Mouse (Mus musculus) erythroblast, embryonic 14.5 days (primary cell): Measurements from ENCODE around the gene Prkcz. TPM values are rescaled to one million over a fixed set of nuclear protein-coding genes. Genes with fewer than 3 reads are reported as not detected.

ENCODE experiments used
- H3K27me3 ChIP-seq: 2 replicates; pipeline ENCODE4 v1.6.1; 2012; ENCODE audit warnings: inconsistent platforms; ENCODE audit not compliant: control insufficient read depth
- H3K36me3 ChIP-seq: 2 replicates; pipeline ENCODE4 v1.6.1; 2012; ENCODE audit warnings: mild to moderate bottlenecking, inconsistent platforms; ENCODE audit not compliant: control insufficient read depth
- H3K4me1 ChIP-seq: 2 replicates; pipeline ENCODE4 v1.6.1; 2012; ENCODE audit warnings: inconsistent platforms; ENCODE audit not compliant: control insufficient read depth
- H3K4me3 ChIP-seq: replicated peaks from 2 replicates; pipeline ENCODE3; 2012; ENCODE audit warnings: moderate library complexity, mild to moderate bottlenecking, inconsistent platforms
- H3K9me3 ChIP-seq: 2 replicates; pipeline ENCODE4 v1.6.1; 2012; ENCODE audit warnings: low read length, inconsistent platforms, mixed read lengths; ENCODE audit not compliant: control insufficient read depth
- GATA1 ChIP-seq: IDR thresholded peaks from 2 replicates; pipeline ENCODE4 v1.6.1; 2012; ENCODE audit warnings: low read length, inconsistent platforms, mixed read lengths
- TAL1 ChIP-seq: IDR thresholded peaks from 3 replicates; pipeline ENCODE4 v1.6.1; 2012; ENCODE audit warnings: low read length, inconsistent platforms, mixed read lengths
- polyA plus RNA-seq: library from polyadenylated mRNA; stranded (reverse); fragments of >175 nt; gene quantifications from 2 replicates; pipeline ENCODE4 v1.2.3, GENCODE M21; 2012

The Prkcz gene
- polyA plus RNA-seq, 1 experiment, result 0.02 TPM

DNA sequence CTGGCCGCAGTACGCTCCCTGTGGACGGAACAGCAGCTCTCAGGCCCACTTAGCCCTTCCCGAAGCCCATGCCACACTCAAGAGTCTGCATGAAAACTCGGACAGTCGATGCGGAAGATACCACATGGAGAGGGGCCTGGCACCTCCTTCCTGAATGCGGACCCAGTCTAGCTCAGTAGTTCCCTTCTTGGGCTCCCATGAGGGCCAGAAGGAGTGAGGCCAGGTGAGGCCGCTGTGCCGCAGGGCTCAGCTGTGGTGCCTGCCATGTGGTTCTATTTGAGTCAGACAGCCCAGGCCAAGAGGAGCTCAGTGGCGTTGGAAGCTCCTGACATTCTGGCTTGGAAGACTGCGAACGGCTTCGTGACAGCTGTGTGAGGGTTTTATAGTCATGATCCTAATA is 66.8 kb downstream of the Prkcz start:
- Histone ChIP-seq H3K4me1 (no peaks in the 10 kb centered on the region), H3K4me3 (no peak overlapping the region), H3K27me3 (no peaks in the 10 kb centered on the region), H3K36me3 (no peaks in the 10 kb centered on the region), H3K9me3 (no peaks in the 10 kb centered on the region)
- no peak for TF ChIP-seq GATA1
- TF ChIP-seq TAL1, result no peak

DNA sequence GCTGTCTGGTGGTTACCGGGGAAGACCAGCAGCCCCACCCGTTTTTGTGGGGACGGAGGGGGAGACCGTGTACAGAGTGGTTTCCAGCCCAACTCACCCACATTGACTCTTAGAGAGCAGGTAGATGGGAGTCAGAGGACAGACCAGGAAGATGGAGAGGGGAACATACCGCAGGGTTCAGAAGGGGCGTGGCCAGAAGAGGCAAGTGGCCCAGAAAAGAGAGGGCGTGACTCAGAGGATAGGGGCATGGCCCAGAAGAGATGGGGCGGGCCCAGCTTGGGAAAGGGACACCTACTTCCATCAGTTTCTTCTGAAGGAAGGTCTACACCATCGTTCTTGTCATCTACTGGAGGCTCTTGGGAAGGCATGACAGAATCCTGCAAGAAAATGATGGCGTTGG is 68.3 kb downstream of the Prkcz start:
- no peak overlapping the region for H3K4me3 ChIP-seq
- H3K9me3 ChIP-seq, result no peaks in the 10 kb centered on the region
- H3K36me3 ChIP-seq, result no peaks in the 10 kb centered on the region
- H3K4me1 ChIP-seq, result no peaks in the 10 kb centered on the region
- H3K27me3 ChIP-seq, result no peaks in the 10 kb centered on the region
- no peak for TF ChIP-seq TAL1
- TF ChIP-seq GATA1, result no peak

DNA sequence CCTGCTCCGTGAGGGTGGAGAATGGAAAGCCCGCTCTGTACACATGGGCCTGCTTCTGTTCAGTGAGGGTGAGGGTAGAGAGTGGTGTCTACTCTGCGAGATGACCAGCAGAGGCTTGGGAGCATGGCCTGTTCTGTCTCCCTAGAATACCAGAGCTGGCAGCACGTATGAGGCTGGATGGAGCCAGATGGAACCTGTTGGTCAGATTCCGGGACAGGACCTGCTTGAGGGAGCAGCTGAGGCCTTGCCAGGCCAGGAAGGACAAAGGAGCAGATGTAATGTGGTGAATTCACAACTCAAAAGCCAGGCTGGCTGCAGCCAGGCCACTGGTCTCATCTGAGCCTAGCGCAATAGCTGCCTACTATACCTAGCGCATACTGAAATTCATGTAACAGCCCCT is 71.1 kb downstream of the Prkcz start:
- Histone ChIP-seq H3K36me3 (no peaks in the 10 kb centered on the region), H3K9me3 (no peaks in the 10 kb centered on the region), H3K27me3 (no peaks in the 10 kb centered on the region), H3K4me1 (no peaks in the 10 kb centered on the region), H3K4me3 (no peak overlapping the region)
- TF ChIP-seq TAL1 (no peak), GATA1 (no peak)

DNA sequence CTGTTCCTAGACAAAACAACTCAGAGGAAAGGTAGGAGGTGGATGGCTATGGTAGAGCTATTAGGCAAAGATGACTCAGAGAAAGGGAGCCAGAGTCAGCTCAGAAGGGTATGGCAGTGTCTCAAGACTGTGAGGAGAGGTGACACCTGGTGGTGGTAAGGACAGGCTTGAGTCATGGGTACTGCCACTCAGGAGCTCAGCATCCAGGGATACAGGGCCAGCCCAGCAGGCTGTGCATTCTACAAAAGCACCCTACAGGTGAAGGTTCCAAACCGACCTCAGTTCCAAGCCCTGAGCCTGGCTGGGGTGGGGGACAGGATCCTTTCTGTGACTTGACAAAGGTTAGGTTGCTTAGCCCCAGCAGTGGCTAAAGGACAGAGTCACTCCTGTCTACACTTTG is 72.6 kb downstream of the Prkcz start:
- Histone ChIP-seq H3K4me1 (no peaks in the 10 kb centered on the region), H3K27me3 (no peaks in the 10 kb centered on the region), H3K4me3 (no peak overlapping the region), H3K36me3 (no peaks in the 10 kb centered on the region), H3K9me3 (no peaks in the 10 kb centered on the region)
- TF ChIP-seq TAL1 (no peak), GATA1 (no peak)

DNA sequence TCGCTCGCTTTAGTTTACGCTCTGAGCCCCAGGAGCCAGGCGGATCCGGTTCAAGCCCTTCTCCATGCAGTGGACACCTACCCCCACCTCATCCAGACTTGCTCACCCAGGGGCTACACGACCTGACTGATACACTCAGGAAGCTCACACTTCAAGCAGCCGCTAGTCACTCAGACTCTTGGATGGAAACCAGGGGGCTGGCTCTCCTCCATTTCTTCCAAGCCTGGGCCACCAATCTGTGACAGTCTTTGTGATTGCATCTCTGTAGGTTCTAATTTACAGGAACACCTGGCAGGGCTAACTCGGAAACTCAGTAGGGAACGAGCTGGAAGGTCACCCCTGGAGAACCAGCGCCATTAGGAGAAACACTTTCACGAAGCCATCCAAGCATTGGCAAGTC is 73.4 kb downstream of the Prkcz start:
- no peaks in the 10 kb centered on the region for H3K4me1 ChIP-seq
- no peaks in the 10 kb centered on the region for H3K9me3 ChIP-seq
- TF ChIP-seq GATA1 (no peak), TAL1 (no peak)
- H3K27me3 ChIP-seq, result no peaks in the 10 kb centered on the region
- H3K4me3 ChIP-seq, result no peak overlapping the region
- no peaks in the 10 kb centered on the region for H3K36me3 ChIP-seq

DNA sequence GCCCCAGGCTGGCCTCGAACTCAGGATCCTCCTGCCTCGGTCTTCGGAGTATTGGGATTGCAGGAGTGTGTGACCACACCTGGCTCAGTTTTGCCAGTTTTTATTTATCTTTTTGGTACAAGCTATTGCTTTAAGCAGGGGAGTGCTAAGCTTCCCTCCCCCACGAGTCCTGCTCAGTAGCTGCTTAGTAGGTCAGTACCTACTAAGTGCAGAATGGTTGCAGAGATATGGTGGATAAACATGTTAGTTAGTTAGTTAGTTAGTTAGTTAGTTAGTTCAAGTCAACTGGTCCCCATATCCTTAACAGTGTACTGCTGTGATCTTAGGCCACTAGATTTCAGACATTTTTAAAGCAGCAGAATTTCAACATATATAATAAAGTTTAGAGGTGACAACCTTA is 75.1 kb downstream of the Prkcz start:
- no peaks in the 10 kb centered on the region for H3K27me3 ChIP-seq

DNA sequence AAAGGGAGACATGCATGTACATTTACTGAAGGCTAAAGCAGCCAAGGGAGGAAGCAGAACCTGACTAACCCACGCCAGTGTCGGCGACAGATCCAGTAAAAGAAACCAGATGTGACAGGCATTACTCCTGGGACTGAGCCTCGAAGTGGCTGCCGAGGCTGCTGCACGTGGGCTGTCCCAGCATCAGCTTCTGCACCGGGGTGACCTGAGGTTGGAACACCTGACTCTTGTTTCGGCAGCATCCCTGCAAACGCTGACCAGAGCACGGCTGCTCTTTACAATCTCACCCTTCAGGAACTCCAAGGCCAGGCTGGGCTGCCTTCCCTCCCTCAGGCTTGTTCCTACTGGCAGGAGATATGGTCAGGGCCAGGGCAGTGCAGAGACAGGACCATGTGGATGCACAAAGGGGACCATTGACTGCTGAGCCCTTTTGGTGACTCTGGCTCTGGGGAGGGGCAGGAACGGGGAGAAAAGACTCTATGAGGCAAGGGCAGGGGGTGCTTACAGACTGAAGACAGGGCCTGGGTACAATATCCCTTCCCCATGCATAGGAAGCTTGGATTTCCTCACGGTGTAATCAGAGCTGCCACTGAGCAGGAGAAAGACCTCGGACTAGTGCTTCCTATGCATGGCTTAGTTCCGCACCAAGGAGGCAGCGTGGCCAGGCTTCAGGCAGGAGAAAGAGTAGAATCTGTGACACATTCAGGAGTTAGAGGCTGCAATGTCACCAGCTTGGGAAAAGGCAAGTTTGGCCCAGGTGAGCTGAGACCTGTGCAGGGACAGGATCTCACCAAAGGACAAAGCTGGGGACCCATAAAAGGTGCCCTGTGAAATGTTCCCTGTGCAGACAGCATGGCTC is 76.4 kb downstream of the Prkcz start:
- Histone ChIP-seq H3K27me3 (no peaks in the 10 kb centered on the region), H3K4me3 (no peak overlapping the region), H3K4me1 (no peaks in the 10 kb centered on the region), H3K9me3 (no peaks in the 10 kb centered on the region), H3K36me3 (no peaks in the 10 kb centered on the region)
- TF ChIP-seq GATA1 (no peak), TAL1 (no peak)

More for the DNA sequence above, 75.1 kb downstream of the Prkcz start:
- no peaks in the 10 kb centered on the region for H3K4me1 ChIP-seq
- TF ChIP-seq TAL1 (no peak), GATA1 (no peak)
- H3K36me3 ChIP-seq, result no peaks in the 10 kb centered on the region
- H3K4me3 ChIP-seq, result no peak overlapping the region
- H3K9me3 ChIP-seq, result no peaks in the 10 kb centered on the region

DNA sequence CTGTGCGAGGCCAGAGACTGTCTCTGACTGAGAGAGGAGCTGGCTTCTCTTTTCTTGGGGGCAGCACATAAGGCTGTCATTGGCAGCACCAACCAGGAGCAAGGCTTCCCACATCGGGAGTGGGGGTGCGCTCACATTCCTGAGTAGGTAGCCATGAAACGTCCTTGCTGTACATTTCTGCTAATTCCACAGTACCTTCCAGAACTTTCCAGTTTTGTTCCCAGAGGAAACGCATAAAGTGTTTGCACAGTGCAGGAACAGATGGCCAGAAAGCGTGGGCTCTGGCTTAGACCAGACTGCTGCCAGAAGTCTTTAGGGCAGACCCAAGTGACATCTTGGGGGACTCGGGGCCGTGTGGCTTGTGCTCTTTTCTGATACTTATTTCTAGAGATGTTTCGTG is 77.6 kb downstream of the Prkcz start:
- Histone ChIP-seq H3K4me3 (no peak overlapping the region), H3K9me3 (no peaks in the 10 kb centered on the region), H3K27me3 (no peaks in the 10 kb centered on the region), H3K36me3 (no peaks in the 10 kb centered on the region), H3K4me1 (no peaks in the 10 kb centered on the region)
- TF ChIP-seq TAL1 (no peak), GATA1 (no peak)

DNA sequence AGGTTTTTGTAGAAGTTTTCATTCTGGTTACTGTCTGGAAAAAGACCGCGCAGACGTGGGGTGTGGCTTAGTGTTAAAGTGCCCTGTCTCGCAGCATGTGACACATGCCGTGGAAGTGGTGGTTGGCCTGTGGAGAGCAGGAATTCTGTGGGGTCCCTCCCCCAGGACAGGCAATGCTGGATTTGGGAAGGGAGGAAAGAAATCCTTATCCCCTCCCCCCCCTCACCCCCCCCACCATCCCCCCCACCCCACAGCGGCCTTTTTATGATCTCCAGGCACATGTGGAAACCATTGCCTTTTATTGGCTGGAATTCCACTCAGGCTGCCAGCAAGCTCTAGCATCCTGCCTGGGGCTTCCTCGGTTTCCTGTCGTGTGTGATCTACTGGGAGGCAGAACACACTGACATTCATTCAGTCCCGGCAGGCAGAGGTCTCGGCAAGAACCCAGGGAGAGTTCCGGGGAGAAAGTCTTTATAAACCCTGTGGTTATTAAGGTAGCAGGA is 78.1 kb downstream of the Prkcz start:
- TF ChIP-seq TAL1 (no peak), GATA1 (no peak)
- H3K36me3 ChIP-seq, result no peaks in the 10 kb centered on the region
- no peak overlapping the region for H3K4me3 ChIP-seq
- H3K9me3 ChIP-seq, result no peaks in the 10 kb centered on the region
- no peaks in the 10 kb centered on the region for H3K4me1 ChIP-seq
- H3K27me3 ChIP-seq, result no peaks in the 10 kb centered on the region
